Mouse (Mus musculus) left cerebral cortex, adult 18-20 months (tissue): ENCODE measurements at regions not wholly inside any gene's neighbourhood (a gene's known extent, or its start where the extent isn't known, plus 50 kb on each side); places are given as distances from the start of the nearest gene placed in this dataset.

Source experiments
- DNase-seq, 2 experiments: peaks; one replicate each; pipeline ENCODE4 v3.0.0; 2021 to 2022; ENCODE audit warnings: low spot score in 2 of 2, mixed read lengths in 1 of 2

DNA sequence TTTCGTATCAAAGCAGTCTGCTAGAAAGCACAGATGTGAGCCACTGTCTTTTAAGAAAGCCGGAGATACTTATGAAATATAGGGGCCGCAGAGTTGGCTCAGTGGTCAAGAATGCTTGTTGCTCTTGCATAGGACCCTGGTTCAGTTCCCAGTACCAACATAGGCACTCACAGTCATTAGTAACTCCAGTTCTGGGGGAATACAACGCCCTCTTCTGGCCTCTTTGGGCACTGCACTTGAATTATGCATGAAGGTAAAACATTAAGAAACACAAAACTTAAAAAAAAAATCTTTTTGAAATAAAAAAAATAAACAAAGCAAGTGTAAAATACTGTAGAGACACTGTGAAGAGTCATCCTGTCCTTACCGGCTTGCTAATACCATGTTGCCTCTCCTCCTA lies 94.7 kb upstream of the Irf2bp2 start:
- no peak for DNase-seq

DNA sequence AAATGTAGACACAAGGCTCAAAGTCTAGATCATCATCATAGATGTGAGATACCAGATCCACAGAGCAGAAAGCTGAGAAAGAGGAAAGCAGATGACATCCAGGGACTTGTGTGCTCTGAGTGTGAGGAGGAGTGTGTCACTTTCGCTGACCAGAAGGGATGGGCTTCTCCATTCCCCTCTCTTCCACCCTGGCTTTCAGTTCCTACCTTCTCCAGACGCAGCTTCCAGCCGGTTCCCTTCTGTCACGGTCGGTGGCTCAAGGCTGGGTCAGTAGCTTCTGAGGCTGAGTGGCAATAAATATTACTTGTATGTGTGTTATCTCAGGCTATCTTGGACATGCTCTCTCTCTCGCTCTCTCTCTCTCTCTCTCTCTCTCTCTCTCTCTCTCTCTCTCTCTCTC lies 94.2 kb upstream of the Irf2bp2 start:
- no peak for DNase-seq

DNA sequence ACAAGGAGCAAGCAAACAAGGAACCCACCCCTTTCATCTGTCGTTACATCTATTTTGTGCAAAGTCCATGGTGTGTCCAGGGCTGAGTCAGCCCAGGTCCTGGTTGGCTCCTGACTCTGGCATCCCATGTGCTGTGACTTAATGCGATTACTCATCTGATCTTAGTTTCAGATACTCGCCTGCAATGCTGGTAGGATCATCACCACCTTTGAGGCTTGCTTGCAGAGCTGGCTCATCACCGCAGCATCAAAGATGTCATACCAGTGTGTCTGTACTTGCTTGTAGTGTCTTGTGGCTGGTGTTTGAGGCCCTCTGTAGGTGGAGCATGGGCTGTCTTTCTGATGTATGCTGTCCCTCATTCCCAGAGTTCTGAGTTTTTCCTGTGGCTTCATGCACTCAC lies 93.0 kb upstream of the Irf2bp2 start:
- no peak for DNase-seq

DNA sequence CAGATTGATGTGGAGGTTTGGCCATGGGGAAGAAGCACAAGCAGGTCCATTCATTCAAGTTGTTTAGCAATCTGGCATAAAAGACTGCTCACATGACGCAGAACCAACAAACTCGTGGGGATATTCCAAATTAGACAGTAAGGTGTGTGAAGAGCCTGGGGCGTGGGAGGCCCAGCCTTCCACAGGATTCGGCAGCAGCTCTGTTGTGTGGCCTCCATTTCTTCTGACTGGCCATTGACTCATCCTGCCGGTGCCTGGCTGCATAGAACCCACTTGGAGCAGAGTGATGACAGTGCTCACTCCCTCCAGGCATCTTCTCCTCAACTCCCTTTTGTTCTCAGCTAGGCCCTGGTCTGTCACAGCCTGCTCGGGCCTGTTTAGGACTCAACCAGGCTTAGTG lies 91.6 kb upstream of the Irf2bp2 start:
- peak in 1 of 2 experiments; percentile 41 for DNase-seq

DNA sequence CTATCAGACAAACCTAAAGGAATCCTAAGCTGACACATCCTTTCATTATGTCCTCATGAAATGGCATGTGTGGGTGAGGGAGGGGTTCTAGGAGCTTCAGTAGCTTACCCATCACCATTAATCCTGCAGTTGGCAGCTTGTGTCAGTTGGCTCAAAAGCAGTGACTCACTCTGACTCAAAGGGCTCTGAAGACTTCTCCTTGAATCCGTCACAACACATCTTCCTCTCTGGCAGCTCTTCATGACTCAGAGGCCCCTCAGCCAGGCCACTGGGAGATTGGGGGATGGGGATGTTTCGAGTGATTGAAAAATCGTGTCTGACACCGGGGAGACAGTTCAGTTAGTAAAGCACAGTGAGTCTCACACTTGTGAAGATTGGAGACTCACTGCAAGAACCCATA lies 90.2 kb upstream of the Irf2bp2 start:
- DNase-seq: no peak

DNA sequence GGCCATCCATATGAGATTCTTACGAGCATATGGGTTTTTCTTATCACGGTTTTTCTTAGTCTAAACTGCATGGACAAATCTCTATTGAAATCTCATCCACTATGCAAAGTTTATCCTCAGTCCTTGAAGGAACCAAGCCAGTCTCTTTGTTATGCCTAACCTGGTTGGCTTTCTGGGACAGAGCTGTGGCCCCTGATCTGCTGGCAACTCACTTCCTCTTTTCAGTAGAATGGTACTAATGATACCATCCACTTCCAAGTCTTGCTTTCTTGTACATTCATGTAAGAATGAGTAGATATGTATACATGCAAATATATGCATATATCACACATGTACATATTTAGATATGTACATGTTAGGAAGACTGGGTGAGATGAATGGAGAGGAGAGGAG lies 89.8 kb upstream of the Irf2bp2 start:
- no peak for DNase-seq

DNA sequence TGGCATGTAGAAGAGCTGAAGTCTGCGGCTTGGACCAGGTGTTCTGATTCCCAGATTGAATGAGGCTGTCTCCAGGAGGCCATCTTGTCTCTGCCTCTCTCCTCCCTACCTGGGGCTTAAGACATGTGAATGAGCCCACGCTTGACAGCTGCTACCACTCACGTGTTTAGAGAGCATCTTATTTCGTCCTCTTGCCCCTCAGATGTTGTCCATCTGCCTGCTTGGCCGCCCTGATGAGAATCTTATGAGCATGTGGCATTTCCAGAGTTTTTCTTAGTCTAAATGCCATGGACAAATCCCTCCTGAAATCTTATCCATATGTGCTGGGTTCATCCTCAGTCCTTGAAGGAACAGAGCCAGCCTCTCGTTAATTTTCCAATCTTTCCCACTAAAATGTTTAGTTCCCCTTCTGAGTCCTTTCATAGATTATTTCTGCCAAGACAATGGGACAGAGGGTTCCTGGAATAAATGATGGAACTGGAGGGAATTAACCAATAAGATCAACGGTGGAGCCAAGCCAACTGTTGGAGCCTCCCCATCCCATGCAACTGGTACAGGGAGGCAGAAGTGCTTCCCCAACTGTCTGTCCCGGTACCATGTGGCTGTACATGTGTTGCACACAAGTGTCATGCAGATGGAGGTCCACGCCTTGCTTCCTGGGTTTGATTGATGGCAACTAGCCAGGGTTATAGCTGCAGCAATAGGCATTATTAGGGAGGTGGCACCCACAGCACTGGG lies 89.2 kb upstream of the Irf2bp2 start:
- no peak for DNase-seq

DNA sequence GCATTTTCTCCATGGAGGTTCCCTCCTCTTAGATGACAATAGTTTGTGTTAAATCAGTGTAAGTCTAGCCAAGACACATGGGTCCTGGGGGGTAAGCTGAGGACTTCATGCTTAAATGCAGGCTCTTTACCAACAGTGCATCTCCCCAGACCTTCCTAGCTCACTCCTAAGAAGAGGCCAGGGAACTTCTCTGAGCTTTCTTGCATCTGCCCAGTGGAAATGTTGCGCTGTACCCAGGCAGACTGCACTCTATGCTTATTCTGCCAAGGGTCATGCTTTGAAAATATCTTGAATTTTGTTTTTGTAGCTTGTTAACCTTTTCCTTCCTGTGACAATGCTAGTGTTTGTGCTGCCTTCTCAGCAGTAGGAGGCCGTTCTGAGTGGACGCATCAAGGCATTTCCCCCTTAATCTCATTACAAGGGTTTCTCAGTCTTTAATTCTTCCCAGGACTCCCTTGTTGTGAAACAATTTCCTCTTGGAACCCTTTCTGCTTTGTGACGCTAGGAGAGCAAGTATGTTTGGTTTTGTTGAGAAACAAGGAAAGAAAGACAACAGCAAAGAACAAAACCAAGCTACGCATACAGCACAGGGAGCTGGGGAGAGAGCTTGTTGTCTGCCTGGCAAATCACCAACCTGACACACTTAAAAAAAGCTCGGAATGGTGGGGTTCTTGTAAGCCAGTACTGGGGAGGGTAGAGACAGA lies 88.3 kb upstream of the Irf2bp2 start:
- no peak for DNase-seq

DNA sequence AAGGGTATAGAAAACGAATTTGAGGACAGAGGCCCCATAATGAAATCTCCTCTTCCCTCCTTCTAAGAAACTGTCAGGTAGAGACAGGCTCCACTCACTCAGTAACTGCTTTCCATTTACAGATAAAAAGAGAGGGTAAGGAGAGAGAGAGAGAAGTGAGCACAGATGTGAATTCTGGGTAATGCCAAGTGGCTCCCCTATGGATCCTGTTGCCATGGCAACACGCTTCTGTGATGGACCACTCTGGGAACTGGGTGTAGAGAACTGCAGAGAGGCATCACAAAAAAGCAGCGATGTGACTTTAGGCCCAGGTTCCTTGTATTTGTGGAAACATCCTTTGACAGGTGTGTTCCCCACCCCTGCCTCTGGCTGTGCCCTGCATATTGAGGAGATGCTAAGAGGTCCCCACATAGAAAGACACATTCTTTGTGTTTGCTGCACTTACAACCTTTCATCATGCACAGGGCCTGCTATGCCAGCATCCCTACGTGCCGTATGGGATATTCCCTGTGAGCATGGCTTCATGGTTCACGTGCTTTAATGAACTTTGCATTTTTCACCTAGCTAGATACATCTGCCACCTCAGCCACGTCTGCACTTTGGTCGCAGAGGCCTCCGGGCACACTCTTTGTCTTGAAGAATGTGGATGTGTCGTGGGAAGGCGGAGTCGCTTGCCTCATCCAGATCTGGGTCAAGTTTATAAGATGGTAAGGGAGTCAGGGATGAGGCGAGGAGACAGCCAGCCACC lies 84.4 kb upstream of the Irf2bp2 start:
- DNase-seq: no peak

DNA sequence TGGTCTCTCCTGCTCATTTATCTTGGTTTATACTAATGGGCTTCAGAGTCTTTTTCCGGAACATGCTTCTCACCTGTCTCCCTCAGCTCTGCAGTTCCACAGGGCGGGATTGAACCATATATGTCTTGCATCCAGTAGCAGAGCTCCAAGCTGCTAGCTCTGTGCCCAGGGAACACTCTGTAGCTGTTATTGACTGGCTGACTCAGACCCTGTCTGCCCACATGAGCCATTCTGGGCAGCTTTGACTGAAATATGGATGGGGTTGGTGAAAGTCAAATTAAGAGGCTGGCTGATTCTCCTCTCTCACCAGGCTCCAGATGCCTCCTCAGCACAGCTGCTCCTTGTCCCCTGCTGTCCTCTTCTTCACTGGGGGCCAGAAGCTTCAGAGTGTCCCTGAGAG lies 81.4 kb upstream of the Irf2bp2 start:
- DNase-seq: peak; percentile 63 to 65

DNA sequence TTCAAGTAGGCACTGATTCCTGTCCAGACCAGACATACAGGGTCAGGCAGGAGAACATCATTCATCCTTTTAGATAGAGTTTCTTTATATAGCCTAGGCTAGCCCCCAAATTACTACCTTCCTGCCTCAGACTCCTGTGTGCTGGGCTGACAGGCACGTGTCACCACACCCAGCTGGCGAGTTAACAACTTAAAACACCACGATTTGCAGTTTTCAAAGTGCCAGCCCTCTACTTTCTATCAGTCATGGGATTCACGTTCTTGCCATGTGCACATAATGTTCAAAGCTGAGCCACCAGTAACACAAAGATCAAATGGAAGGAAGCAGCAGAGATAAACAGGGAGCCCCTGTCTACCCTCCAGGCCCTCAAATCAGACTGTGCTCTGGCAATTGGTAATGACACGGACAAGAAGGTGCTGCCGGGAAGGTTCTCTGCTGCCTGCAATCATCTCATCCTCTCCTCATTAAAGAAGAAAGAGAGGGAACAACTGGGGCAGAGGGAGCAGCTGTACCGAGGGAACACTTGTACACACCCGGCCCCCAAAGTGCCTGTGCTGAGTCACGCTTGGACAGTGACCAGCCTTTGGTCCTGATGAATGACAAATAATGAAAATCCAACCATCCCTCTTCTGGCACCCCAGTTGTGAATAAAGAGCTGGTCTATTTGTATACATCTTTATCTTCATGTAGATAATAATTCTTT lies 79.4 kb upstream of the Irf2bp2 start:
- DNase-seq: no peak

DNA sequence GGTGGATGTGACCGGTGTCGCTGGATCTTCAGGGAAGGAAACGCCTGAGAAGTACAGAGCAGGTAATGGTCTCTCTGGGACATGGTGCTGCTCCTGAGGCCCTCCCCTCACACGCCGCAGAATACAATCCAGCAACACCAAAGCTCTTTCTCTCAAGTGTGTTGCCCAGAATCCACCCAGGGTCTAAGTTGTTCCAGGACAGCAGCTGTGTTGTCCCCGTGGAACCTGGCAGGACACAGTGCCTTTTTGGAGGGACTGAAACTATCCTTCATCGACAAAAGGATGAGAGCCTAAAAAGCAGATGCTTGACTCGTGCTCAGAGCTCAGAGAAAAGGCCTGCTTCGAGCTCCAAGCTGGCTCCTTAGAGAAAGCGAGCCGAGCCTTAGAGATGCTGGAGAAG lies 77.8 kb upstream of the Irf2bp2 start:
- DNase-seq: no peak

DNA sequence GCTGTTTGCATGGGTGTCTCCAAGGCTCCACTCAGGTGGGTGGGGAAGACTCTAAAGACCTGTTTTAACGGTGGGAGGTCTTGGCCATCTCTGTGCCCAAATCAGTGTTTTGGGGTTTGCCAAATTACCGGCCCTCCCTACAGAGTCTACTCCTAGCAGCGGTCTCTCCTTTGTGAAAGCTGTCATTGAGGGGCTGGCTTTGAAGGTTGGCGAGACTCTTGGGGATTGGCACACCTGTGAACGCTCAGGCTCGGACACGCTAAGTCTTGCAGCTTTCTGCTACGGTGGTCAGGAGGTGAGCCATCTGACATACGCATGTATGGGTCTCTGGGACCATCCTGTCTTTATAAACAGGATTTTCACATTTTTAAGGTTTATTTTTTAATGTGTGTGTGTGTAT lies 76.1 kb upstream of the Irf2bp2 start:
- no peak for DNase-seq

DNA sequence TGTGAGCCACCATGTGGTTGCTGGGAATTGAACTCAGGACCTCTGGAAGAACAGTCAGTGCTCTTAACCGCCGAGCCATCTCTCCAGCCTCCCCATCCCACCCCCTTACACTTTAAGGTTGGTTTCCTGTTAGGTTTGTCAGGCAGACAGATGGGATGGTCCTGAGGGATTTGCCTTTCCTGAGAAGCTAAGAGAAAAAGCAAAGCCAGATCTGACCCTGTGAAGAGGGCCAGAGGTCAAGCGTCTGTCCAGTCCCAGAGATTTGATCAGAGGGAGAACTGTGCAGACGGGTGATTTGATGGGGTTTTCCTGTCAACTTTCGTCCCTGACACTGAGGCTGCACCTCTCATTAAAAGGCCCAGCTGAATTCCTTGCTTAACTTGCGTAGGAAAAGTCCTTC lies 75.4 kb upstream of the Irf2bp2 start:
- DNase-seq: no peak

DNA sequence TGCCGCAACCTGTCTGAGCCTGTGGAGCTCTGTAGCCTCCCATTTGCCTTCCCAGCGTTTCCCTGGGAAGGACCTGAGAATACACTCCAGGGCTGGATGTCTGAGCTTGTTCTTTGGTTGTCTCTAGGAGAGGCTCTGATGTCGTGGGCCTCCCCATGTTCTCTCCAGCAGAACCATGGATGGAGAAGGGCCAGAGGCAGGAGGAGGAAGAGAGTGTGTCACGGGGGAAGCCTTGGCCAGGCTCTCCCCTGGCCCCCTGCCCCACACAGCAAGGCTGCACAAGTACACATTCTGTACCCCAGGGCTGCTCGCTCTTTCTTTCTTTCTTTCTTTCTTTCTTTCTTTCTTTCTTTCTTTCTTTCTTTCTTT lies 74.9 kb upstream of the Irf2bp2 start:
- DNase-seq: no peak

DNA sequence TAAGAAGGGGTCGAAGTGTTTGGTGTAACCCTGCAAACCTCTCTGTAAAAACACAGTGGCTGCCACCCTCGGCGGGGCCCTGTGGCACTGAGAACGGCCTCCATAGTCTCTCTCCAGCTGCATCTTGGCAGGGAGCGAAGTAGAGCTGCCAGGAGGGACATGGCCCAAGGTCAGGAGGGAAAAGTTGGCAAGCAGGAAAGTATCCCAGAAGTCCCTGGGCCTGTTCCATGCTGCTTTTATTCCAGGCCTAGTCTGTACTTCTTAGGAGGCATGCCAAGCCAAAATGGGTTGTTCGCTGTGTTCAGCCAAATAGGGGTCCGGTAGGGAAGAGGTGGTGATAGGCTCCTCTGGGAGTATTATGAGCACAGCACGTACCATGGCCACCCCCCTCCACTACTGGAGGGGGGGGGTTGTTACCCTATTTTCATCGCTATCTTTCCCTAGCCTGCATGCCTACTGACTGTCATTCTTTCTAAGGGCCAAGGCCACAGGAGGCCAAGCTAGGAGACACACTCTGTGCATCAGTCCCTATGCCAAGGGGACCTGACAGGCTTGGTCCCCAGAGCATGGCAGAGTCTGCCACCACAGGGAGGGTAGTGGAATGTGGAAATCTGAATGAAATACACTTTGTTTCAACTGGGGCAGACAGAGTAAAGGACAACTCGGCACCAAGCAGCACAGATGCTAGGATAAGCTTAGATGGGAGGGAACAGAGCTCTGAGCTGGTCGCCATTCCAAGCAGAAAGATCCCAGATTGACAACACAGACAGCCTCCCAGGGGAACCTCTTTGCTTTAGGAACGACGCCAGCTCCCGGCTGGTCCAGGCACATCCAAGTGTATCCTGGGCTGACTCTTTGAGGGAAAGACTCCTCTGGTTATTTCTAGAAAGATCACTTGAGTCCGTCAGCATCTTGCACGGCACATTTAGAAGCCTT lies 74.2 kb upstream of the Irf2bp2 start:
- DNase-seq: peak; percentile 64 to 66

DNA sequence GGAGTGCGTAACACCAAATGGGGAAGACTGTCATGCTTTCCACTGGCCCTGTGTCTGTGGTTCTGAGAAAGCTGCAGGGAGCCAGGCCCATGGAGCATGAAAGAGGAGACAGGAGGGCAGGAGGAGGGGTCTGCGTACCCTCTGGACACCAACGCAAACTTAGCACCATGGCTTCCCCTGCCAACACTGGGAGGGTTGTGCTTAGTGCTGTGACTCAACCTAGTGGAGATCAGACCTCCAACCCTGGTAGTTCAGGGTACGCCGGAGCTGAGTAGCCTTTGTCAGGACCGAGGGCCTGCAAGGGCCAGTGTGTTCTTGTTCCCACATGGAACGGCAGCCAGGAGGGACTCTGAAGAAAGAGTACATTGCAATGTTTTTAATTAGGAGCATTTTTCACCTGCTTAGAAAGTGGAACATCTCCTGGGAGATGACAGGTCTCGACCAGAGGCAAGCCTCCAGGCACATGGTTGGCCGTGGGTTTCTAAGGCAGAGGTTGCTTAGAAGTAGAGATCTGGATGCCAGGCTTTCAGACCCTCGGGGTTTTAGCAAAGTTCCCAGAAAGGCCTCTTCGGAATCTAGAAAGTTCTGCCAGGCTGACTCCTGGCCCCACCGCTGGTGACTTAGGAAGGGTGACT lies 73.4 kb upstream of the Irf2bp2 start:
- no peak for DNase-seq

DNA sequence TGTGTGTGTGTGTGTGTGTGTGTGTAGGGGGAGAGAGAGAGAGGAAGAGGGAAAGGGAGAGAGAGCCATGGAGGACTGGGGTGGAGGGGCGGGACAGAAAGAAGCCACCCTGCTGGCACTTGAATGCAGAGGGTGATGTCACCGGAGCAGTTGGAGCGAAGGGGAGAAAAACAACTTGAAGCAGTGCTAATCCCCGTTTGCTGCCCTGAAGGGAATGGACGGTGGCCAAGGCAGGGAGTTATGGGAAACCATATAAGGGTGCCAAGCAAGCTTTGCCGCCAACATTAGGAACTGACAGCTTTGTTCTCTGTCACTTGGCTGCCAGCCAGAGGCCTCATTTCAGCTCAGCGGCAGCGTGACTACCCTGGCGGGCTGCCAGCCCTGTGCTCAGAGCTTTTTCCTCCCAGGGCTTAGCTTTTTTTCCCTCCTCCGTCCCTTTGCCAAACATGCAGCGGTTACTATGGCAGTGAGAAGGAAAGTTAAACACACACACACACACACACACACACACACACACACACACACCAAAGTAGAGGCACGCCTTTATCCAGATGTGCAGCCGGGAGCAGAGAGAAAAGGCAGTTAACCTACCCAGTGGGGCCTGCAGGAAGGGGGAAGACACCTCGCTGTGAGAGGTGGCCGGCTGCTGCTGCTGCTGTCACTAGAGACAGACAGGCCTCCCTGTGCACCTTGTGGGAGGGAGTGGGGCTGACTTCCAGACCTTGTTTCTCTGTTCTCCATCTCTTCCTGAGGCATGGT lies 72.7 kb upstream of the Irf2bp2 start:
- DNase-seq: peak; percentile 99

DNA sequence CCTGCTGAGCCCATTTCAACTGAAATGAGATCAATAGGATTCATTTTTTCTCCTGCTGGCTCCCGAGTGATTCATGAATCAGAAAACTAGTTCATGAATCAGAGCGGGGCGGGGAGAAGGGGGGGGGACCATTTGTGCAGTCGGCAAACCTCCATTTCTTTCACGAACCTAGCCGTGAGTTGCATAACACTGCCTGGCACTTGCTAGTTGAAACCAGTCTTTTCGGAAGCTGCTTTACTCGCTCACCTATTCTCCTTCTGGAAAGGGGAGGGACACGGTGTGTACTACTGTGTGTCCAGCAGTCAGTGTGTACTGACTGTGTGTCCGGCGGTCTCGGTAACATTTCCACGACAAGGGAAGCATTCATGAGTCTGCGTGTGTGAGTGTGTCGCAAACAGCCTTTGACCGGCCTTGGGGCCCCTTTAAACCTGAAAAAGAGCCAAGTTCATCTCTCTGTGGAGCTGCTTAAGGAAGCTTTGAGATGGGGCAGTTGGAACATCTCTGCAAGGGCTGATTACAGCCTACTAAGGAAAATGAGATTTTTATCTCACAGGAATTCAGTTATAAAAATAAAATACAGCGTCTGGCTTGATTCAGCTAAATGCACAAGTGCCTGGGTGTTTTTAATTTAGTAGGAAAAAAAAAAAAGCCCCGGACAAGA lies 71.9 kb upstream of the Irf2bp2 start:
- DNase-seq: peak; percentile 72
